Mouse (Mus musculus) kidney, adult 11 months (tissue): Measurements from ENCODE around the gene Josd2.

Experiments
- DNase-seq: peaks from one replicate; pipeline ENCODE4 v3.0.0; 2022

Gene Josd2

DNA sequence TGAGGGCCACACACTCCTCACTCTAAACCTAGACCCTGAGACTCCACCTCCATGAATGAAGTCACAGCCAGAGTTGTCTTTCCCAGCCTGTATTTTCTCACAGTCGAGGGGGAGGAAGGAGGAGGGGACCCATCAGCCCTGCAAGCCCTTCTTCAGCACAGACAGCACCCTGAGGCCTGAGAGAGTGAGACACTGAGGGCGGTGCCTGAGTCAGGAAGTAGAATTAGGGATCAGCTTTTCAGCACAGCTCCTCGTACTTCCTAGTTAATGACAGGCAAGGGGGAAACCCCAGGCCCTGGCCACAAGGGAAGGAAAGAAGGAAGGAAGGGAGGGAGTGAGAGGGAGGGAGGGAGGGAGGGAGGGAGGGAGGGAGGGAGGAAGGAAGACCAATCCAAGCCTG is 14.5 kb upstream of the Josd2 start:
- DNase-seq, result no peak

DNA sequence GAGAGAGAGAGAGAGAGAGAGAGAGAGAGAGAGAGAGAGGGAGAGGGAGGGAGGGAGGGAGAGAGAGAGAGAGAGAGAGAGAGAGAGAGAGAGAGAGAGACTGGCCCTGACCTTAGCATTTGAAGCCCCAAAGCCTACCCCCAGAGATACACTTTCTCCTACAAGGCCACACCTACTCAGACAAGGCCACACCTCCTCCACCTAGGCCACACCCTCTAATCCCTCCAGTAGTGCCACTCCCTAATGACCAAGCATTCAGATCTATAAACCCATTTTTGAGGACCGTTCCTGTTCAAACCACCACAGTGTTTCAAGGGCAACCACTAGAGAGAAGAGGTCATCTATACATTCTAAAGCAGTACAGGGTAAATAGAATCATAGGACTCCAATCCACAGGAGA is 11.5 kb upstream of the Josd2 start:
- no peak for DNase-seq

DNA sequence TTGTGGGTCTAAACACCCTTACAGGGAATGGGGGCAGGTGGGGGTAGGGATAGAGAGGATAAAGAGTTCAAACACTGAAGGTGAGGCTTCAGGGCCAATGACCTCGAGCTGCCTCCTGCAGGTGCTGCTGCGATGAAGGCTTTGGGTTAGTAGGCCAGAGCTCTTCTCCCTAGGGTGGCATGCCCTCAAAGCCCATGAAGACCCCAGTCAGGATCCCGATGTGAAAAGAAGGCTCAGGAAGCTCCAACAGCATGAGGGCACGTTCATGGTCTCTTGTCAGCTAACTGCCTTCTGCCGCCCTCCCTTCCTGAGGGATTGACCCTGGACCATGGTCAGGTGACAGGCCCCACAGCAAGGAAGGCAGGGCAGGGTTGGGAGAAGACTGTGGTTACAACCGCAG is 7.7 kb upstream of the Josd2 start:
- no peak for DNase-seq

DNA sequence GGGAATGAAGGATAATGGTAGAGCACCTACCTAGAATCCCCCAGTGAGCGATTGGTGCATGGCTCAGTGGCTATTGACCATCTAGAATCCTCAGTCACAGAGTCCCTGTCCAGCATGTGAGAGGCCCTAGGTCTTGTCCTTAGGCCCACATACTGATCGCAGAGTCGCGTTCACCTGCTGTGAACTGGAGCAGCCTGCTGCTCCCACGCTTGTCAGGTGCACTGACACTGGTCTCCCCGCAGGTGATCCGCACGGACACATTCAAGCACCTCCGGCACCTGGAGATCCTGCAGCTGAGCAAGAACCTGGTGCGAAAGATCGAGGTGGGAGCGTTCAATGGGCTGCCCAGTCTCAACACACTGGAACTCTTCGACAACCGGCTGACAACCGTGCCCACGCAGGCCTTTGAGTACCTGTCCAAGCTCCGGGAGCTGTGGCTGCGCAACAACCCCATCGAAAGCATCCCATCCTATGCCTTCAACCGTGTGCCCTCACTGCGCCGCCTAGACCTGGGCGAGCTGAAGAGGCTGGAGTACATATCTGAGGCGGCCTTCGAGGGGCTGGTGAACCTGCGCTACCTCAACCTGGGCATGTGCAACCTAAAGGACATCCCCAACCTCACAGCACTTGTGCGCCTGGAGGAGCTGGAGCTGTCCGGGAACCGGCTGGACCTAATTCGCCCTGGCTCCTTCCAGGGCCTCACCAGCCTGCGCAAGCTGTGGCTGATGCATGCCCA is 6.8 kb upstream of the Josd2 start:
- DNase-seq, result no peak

DNA sequence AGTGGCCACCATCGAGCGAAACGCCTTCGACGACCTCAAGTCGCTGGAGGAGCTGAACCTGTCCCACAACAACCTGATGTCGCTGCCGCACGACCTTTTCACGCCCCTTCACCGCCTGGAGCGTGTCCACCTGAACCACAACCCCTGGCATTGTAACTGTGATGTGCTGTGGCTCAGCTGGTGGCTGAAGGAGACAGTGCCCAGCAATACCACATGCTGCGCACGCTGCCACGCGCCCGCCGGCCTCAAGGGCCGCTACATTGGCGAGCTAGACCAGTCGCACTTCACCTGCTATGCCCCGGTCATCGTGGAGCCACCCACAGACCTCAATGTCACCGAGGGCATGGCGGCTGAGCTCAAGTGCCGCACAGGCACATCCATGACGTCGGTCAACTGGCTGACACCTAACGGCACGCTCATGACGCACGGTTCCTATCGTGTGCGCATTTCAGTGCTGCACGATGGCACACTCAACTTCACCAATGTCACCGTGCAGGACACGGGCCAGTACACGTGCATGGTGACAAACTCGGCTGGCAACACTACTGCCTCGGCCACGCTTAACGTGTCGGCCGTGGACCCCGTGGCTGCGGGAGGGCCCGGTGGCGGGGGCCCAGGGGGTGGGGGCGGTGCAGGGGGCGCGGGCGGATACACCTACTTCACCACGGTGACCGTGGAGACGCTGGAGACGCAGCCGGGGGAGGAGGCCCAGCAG is 6.1 kb upstream of the Josd2 start:
- DNase-seq, result no peak

DNA sequence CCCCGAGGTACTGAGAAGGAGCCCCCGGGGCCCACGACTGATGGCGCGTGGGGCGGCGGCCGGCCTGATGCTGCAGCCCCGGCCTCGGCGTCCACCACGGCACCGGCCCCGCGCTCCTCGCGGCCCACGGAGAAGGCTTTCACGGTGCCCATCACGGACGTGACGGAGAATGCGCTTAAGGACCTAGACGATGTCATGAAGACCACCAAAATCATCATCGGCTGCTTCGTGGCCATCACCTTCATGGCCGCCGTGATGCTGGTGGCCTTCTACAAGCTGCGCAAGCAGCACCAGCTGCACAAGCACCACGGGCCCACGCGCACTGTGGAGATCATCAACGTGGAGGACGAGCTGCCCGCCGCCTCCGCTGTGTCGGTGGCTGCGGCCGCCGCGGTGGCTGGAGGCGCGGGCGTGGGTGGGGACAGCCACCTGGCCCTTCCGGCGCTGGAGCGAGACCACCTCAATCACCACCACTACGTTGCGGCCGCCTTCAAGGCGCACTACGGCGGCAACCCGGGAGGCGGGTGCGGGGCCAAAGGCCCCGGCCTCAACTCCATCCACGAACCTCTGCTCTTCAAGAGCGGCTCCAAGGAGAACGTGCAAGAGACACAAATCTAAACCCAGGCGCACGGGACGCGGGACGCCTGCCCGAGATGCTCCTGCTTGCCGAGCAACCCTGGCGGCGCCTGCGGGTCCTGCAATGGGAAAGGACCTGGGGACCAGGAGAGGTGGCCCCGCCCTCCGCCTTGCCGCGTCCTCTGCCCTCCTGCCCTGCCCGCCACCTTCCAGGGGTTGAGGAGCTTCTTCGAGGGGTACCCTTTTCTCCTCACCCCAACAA is 5.3 kb upstream of the Josd2 start:
- no peak for DNase-seq

DNA sequence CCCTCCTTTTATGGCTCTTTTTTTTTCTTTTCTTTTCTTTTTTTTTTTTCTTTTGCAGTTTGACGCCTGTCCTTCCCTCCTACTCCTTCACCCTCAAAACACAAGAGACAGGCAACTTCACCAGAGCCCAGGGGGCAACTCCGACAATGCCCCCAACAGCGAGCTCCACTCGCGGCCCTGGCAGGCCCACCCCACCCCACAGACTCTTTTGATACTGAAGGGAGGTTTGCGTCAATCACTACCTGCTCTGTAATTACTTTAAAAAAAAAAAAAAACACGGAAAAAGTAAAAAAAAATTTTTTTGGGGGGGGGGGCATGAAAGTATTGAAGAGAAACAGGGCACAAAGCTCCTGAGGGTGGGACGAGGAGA is 4.7 kb upstream of the Josd2 start:
- no peak for DNase-seq

DNA sequence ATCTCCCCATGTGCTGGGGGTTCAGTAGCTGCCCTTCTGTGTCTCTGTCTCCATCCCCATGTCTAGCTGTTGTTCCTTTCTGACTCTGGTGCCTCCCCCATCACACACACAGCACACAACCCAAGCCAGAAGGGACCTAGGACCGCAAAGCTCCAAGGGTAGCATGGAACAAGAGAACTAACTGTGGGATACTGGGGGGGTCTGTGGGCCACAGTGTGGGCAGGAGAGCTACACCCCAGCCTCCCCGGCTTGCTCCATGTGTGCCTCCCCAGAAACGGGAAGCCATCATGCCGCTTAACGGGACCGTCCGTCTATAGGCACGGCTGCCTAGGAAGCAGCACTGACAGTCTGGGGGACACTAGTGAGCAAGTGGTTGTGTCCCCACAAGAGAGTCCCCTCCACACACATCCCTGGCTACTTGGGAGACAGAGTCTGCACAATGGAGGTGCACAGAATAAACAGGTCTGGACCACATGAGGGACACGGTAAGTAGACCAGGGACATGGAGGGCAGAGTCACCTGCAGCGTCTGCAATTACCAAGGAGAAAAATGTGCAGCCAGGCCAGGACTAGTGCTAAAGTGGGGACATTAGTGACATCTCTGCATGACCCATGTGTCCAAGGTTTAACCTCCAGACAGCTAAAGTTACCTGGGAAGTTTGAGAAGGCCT is 4.1 kb upstream of the Josd2 start:
- no peak for DNase-seq

DNA sequence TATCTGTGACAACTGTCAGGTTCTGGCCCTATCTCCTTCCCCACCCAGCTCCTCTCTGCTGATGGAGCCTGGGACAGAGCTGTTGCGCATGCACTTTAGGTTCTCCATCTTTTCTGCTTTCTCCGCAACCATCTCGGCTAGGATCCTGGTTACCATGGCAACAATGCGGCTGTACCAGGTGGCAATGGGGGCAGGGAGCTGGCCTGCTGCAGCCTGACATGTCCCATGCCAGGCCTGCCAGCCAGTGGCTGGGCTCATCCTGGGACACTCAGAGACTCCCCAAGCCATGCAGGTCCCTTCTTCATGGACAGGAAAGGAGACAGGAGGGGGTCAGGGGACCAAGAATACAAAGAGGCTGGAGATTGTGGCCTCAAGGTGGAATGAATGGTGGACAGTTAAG is 3.3 kb upstream of the Josd2 start:
- no peak for DNase-seq

DNA sequence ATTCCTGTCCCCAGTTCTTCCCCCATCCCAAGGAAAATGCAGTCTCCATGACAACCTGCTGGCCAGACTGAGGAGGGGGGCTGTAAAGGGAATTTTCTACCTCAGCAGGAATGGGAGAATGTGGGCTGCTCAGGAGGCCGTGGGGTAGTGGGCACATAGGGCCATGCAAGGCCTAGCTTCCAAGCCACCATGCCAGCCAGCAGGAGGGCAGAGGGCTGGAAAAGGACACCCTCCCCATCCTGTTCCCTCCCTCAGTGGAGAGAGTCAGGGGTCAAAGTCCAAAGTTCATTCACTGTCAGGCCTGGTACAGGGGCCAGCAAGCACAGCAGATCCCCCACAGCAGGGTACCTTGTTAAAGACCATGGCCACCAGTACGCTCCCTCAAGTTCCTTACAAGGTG is 2.7 kb upstream of the Josd2 start, which contains the start of gene Aspdh:
Gene Aspdh, plus strand, starts transcription at position 281 of the 400 bp plus-strand sequence.
- DNase-seq, result peak; percentile 78

DNA sequence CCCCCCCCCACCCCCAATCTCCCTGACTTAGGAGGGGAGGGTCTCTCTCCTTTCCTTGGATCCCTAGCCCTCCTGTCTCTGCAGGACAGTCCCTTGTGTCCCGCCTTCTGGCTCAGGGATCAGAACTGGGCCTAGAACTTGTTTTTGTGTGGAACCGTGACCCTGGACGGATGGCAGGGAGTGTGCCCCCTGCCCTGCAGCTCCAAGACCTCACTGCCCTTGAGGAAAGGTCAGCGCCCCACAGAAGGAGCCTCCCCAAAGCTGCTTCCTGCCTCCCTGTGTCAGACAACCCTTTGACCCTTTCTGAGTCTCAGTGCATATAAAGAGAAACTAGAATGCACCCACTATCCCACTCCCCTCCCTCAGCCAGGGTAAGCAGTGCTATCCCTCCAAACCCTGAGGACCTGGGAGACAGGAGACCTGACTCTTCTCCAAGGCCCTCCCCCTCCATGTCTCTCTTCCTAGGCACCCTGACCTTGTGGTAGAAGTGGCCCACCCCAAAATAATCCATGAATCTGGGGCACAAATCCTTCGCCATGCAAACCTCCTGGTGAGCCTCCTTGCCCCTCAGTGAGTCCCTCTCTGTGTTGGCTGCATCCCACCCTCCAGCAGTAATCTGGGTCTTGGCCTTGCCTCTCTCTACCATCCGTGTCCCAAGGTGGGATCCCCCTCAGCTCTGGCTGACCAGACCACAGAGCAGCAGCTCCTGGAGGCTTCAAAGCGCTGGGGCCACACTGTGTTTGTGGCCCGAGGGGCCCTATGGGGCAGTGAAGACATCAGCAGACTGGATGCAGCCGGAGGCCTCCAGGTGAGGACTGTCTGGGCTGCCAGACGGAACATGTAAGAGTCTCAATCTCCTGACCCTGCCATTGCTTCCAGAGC is 1.5 kb upstream of the Josd2 start:
- DNase-seq, result peak; percentile 26

DNA sequence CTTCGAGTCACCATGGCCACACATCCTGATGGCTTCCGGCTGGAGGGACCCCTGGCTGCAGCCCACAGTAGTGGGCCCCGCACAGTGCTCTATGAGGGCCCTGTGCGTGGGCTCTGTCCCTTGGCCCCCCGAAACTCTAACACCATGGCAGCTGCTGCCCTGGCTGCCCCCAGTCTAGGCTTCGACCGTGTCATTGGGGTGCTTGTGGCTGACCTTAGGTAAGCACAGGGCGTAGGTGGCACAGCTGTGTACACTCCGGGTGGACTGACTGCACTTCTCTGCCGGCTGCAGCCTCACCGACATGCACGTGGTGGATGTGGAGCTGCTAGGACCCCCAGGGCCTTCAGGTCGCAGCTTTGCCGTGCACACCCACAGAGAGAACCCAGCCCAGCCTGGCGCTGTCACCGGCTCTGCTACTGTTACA is 880 bp upstream of the Josd2 start:
- DNase-seq, result peak; percentile 34

DNA sequence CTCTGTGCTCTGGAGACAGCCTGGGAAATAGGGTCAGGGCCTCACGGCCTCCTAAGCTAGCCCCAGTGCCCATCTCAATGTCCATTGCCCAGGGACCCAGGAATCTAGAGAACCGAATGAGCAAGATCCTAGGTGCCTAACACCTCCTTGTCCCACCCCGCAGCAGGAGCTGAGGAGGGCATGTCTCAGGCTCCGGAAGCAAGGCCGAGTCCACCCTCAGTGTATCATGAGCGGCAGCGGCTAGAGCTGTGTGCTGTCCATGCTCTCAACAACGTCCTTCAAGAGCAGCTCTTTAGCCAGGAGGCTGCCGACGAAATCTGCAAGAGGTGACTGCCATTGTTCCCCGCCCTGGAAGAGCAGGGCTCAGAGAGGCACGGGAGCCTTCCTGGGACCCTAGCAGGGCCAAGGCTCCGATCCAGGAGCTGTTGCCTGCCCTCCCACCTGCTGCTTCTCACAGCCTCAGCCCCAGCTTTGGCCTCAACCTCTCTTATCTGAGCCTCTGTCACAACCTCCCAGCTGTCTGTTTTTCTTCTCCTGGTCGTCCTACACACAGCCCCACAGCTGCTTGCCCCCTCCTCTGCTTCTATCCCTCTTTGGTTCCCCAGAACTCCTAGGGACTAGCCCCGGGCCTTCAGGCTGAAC is 985 bp downstream of the Josd2 start:
- DNase-seq, result no peak

DNA sequence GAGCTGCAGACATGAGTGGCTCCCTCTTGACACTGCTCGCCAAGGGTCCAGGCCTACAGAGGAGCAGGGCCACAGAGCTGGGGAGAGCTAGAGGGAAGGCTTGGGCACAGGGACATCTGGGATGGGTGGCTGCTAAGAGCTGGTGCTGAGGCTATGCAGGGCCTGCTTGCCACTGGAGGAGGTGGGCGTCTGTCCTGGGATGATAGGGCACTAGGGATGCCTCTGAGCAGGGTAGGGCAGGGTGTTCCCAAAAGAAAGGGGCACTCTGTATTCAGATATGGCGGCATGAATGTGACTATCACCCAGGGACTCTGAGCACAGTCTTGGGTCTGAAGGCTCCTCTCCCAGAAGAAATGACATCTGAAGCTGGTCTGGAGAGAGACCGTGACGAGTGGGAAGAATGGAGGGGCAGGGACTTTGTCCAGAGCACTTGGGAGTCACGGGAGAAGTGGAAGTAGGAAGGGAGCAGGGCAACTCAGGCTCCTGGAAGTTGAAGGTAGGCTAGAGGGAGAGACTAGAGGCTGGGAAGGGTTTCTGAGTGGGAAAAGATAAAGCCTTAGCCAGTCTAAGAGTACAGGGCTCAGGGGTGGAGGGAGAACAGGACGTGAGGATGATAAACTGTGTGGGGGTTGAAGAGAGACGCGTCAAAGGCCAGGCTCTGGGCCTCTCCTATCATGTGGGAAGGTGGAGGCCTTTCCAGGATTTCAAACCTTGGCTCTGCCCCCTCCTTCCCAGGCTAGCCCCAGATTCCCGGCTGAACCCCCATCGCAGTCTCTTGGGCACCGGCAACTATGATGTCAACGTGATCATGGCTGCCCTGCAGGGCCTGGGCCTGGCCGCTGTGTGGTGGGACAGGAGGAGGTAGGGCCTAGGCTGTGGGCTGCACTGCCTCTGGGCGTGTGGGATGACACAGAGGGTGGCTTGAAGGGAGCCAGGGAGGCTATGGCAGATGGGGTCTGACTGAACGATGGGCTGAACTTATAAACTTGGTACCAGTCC is 2.2 kb downstream of the Josd2 start:
- DNase-seq, result no peak

DNA sequence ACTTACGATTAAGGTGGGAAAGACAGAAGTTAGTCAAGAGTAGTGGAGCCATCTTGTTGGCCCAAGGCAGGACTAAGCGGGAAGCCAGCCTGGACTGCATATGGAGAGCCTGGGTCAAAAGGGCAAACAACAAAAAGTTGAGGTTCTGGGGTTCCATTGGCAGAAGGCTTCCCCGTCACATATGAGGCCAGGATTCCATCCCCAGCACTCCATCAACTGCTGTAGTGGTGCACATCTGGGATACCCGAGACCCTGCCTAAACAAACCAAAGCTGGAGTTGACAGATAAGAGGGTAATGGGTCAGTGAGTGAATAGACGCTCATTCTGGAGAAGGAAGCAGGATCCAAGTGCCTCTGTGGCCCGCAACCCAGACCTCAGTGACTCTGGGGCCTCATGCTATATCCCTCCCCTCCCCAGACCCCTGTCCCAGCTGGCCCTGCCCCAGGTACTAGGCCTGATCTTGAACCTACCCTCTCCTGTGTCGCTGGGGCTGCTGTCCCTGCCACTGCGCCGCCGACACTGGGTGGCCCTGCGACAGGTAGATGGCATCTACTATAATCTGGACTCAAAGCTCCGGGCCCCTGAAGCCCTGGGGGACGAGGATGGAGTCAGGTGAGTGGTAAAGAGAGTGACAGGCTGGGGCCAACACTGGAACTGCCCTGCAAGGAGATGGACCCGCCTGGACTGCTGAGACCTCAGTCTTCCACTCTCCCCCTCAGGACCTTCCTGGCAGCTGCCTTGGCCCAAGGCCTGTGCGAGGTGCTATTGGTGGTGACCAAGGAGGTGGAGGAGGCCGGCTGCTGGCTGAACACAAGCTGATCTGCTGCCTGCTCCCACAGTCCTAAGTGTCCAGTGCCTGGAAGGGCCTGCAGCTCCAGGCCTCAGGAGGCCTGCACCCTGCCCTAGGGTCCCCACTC is 3.2 kb downstream of the Josd2 start:
- DNase-seq, result no peak

DNA sequence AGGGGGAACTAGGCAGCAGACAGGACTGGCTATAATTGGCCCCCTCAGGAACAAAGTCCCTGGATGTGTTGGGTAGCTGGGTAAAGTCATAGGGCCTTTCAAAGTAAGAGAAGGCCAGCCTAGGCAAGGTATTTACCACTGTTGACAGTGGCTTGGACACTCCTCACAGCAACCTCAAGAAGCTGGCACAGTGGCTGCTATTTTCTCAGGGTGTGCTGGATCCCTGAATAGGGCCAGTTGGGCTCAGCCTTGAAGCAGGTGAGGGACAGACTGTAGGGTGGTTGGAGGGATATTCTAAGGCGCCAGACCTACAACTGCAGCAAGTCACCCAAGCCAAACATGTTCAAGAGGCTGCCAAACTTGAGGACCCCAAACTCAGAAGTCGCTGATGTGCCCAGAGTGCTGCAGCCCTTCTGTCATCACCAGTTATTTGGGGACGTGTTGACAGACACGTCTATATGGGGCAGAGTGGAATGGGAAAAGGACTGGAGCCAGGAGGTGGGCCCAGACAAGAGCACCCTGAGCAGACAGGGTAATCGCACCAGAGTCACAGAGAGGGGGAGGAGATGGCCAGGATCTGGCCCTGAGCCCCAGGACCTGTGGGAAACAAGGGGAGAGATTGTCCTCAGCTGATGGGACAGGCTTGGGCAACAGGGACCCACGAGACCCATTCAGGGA is 4.2 kb downstream of the Josd2 start:
- no peak for DNase-seq

DNA sequence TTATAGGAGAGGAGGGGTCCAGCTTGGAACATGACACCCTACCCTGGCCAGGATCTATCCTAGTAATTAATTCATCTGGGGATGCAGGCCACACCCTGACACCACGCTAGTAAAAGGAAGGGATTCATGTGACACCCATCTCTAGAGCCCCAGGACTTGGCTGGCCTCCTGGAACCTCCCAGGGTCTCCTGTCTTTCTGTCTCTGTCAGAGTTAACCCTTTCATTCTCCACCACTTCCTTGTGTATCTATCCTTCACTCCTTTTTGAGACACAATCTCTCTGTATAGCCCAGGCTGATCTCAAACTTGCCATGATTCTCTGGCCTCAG is 4.7 kb downstream of the Josd2 start:
- DNase-seq, result no peak

DNA sequence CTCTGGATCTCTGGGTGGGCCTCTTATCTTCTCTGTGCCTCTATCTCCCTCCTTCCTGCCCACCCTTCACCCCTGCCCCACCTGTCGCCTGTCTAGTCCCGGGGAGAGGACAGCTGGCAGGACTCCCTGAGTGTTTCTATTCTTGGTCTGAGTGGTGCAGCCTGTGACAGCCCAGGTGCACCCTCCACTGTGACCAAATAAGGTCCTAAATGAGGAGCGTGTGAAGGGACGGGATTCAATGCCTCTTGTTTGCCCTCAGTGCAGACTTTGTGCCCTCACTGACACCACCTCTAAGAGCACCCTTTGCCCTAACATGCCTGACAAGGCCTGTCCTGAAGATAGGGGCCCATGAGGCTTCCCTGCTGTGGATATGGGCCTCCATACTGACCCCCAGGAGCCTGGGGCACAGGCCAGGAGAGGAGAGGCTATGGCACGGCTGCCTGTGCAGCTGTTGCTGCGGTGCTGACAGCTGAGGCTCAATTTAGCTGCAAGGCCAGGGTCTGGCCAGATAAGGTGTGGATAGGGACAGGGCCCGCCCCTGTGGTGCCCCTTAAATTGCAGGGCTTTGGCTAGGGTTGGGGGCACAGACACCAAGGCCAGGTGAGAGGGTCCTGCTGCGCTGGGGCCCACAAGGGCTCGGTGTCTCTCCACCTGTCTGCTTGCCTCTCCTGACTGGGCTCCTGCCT is 5.3 kb downstream of the Josd2 start:
- no peak for DNase-seq
